Mouse (Mus musculus) activated CD4-positive, CD25-positive, alpha-beta regulatory T cell (primary cell): ENCODE data around the gene Rbm15b. TPM values are rescaled to one million over a fixed set of nuclear protein-coding genes. Genes with fewer than 3 reads are reported as not detected.

Experiments
- polyA plus RNA-seq, 2 experiments: library from polyadenylated mRNA; unstranded; fragments of 100-300 nt; shearing (Covaris generic); gene quantifications; one replicate each; pipeline ENCODE4 v1.2.1; 2017

The Rbm15b gene
- 10 to 100 TPM; 16.8 to 24.2 TPM for polyA plus RNA-seq

DNA sequence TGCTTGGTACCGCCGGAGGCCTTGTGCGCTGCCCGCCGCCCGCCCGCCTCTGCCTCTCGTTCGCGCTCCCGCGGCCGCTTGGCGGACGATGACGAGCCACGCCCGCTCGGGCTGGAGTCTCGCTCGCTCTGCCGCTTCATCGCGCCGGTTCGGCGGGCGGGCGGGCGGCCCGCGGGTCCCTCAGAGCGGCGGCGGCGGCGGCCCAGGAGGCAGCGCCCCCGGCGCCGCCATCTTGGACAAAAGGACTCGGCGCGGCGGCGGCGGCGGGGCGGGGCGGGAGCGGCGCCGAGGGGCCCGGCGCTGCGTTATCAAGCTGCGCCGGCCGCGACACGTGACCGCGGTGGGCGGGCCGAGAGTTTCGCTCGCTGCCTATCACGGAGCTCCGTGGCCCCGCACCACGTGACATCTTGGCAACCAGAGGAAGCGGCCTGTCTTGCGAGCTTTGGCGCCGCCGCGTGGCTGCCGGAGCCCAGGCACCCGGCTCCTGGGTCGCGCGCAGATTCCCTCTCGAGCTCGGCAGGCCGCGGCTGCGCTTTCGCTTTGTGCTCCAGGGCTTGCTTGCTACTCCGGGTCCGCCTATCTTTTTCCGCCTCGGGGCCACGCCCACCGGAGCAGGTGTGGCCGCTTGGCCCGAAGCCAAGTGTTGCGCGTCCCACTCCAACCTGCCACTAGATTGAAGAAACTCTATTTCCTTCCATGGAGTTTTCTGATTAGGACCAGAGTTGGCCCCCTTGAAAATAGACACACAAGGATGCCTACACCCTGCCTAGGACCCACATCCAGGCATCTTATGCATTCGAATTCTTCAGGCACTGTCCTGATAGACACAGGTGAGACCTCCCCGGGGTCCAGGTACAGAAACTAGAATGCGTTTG lies at the start of gene Rbm15b:
Rbm15b (minus strand) TSS at position 601 of the 875 bp plus-strand sequence.

GRCm38 (mm10) chr9:106891829-106892551 lies 4.8 kb upstream of the Rbm15b start, which contains the start of gene Manf:
TSS of gene Manf (minus strand) at chr9:106891979.

Other genes with a start within 250 kb of the Rbm15b start
- under 1 TPM in 1 of 2 experiments, not detected in 1; 0.09 TPM for gene Grm2, start 231.3 kb downstream of the Rbm15b start, polyA plus RNA-seq
- gene Tex264, start 201.5 kb downstream of the Rbm15b start, polyA plus RNA-seq, result 10 to 100 TPM; 61.0 to 64.1 TPM
- gene Rad54l2, start 98.2 kb downstream of the Rbm15b start, polyA plus RNA-seq, result 1 to 10 TPM; 6.4 to 7.5 TPM
- gene Dcaf1, start 65.6 kb downstream of the Rbm15b start, polyA plus RNA-seq, result 10 to 100 TPM; 25.8 to 29.9 TPM
- 100 to 1,000 TPM; 157 to 169 TPM for gene Manf, start 4.6 kb upstream of the Rbm15b start, polyA plus RNA-seq